Mouse (Mus musculus) lung, postnatal 0 days (tissue): ENCODE data around the gene Castor1. TPM values are rescaled to one million over a fixed set of nuclear protein-coding genes. Genes with fewer than 3 reads are reported as not detected.

Source experiments
- ATAC-seq: fragments of 200-750 bp; cut with Nextera tagmentation; 2 replicates; pipeline ENCODE4 v1.8.0; 2017; ENCODE audit warnings: moderate library complexity
- DNase-seq: peaks from one replicate; pipeline ENCODE4 v3.0.0-alpha.2; 2016; ENCODE audit warnings: low spot score
- H3K27ac ChIP-seq: fragments of 300-500 bp; sonication (generic); 2 replicates; pipeline ENCODE4 v1.5.1; 2014; ENCODE audit warnings: antibody characterized with exemption, mild to moderate bottlenecking, low read length, mixed read lengths
- H3K27me3 ChIP-seq: fragments of 300-500 bp; sonication (generic); replicated peaks from 2 replicates; pipeline ENCODE4 v1.6.1; 2014; ENCODE audit warnings: low read length, mixed read lengths; ENCODE audit not compliant: insufficient read depth
- H3K36me3 ChIP-seq: fragments of 300-500 bp; sonication (generic); 2 replicates; pipeline ENCODE4 v1.6.1; 2014; ENCODE audit warnings: low read length, mixed read lengths; ENCODE audit not compliant: insufficient read depth
- H3K4me1 ChIP-seq: fragments of 300-500 bp; sonication (generic); 2 replicates; pipeline ENCODE4 v1.6.1; 2014; ENCODE audit warnings: antibody characterized with exemption, low read depth, low read length, mixed read lengths; ENCODE audit not compliant: insufficient read depth
- H3K4me2 ChIP-seq: fragments of 300-500 bp; sonication (generic); replicated peaks from 2 replicates; pipeline ENCODE4 v1.6.1; 2014; ENCODE audit warnings: low read depth, mild to moderate bottlenecking, low read length, moderate library complexity, mixed read lengths
- H3K4me3 ChIP-seq: fragments of 300-500 bp; sonication (generic); 2 replicates; pipeline ENCODE4 v1.5.1; 2014; ENCODE audit warnings: low read depth, low read length
- H3K9ac ChIP-seq: fragments of 300-500 bp; sonication (generic); replicated peaks from 2 replicates; pipeline ENCODE4 v1.6.1; 2014; ENCODE audit warnings: low read depth, mild to moderate bottlenecking
- H3K9me3 ChIP-seq: fragments of 300-500 bp; sonication (generic); 2 replicates; pipeline ENCODE4 v1.6.1; 2016; ENCODE audit warnings: low read length, mixed read lengths
- CTCF ChIP-seq: IDR thresholded peaks from 2 replicates; pipeline ENCODE4 v1.5.1; 2016; ENCODE audit warnings: antibody characterized with exemption, mild to moderate bottlenecking
- EP300 ChIP-seq: IDR thresholded peaks from 2 replicates; pipeline ENCODE4 v1.6.1; 2016; ENCODE audit warnings: antibody characterized with exemption, mild to moderate bottlenecking, control low read depth
- WGBS: fragments of 180-500 bp; shearing (Covaris S2); extraction: QIAGEN DNeasy Blood & Tissue Kit; methylation state at CpG from one replicate; pipeline ENCODE4 v1.1.7; 2014; 5-methylcytosine and 5-hydroxymethylcytosine counted together
- polyA plus RNA-seq: library from polyadenylated mRNA; unstranded; fragments of >200 nt; fragmentation: Nextera tagmentation; extraction: Ambion mirVana; gene quantifications from 2 replicates; pipeline ENCODE4 v1.2.1, GENCODE M21; 2015

The Castor1 gene
- polyA plus RNA-seq, 1 experiment from 2014 or later, result 16.5 TPM

GRCm38 (mm10) chr11:4241180-4241579, 23.2 kb downstream of the Castor1 start:
- WGBS, result 85% methylated on average over 4 of the region's 4 CpGs
- no peak for TF ChIP-seq CTCF
- TF ChIP-seq EP300, result no peak
- H3K27me3 ChIP-seq, result no peaks in the 10 kb centered on the region
- ATAC-seq (no peak), DNase-seq (no peak)
- no peaks in the 10 kb centered on the region for H3K36me3 ChIP-seq
- H3K4me3 ChIP-seq, result no peak overlapping the region
- H3K9me3 ChIP-seq, result no peaks in the 10 kb centered on the region
- no peak overlapping the region for H3K9ac ChIP-seq
- H3K4me1 ChIP-seq, result no peaks in the 10 kb centered on the region
- no peak overlapping the region for H3K4me2 ChIP-seq
- no peak overlapping the region for H3K27ac ChIP-seq

GRCm38 (mm10) chr11:4246126-4246525, 28.1 kb downstream of the Castor1 start:
- H3K4me2 ChIP-seq, result no peak overlapping the region
- no peaks in the 10 kb centered on the region for H3K4me1 ChIP-seq
- WGBS, result 39% methylated on average over 6 of the region's 6 CpGs
- H3K27ac ChIP-seq, result no peak overlapping the region
- ATAC-seq (no peak), DNase-seq (no peak)
- TF ChIP-seq EP300 (no peak), CTCF (no peak)
- no peaks in the 10 kb centered on the region for H3K9me3 ChIP-seq
- no peaks in the 10 kb centered on the region for H3K27me3 ChIP-seq
- H3K4me3 ChIP-seq, result no peak overlapping the region
- H3K9ac ChIP-seq, result no peak overlapping the region
- no peaks in the 10 kb centered on the region for H3K36me3 ChIP-seq

- H3K4me1 ChIP-seq, result no peaks in the 10 kb centered on the region
- 67% methylated on average over 4 of the region's 4 CpGs for WGBS
- H3K9ac ChIP-seq, result no peak overlapping the region
- ATAC-seq, result no peak
- TF ChIP-seq CTCF, result no peak
- no peak for TF ChIP-seq EP300
- no peaks in the 10 kb centered on the region for H3K9me3 ChIP-seq
- no peaks in the 10 kb centered on the region for H3K27me3 ChIP-seq
- no peak overlapping the region for H3K4me2 ChIP-seq
- H3K36me3 ChIP-seq, result no peaks in the 10 kb centered on the region
- no peak overlapping the region for H3K4me3 ChIP-seq
- H3K27ac ChIP-seq, result no peak overlapping the region
- DNase-seq, result no peak
These were observed 28.6 kb downstream of the Castor1 start for GRCm38 (mm10) chr11:4246623-4247022.

GRCm38 (mm10) chr11:4247201-4247959, 29.4 kb downstream of the Castor1 start:
- DNase-seq, result no peak
- Histone ChIP-seq H3K4me1 (no peaks in the 10 kb centered on the region), H3K4me3 (no peak overlapping the region), H3K4me2 (no peak overlapping the region), H3K9ac (no peak overlapping the region), H3K27ac (no peak overlapping the region), H3K9me3 (no peaks in the 10 kb centered on the region), H3K27me3 (no peaks in the 10 kb centered on the region), H3K36me3 (no peaks in the 10 kb centered on the region)
- 65% methylated on average over 14 of the region's 14 CpGs for WGBS
- no peak for TF ChIP-seq EP300
- no peak for TF ChIP-seq CTCF
- no peak for ATAC-seq

GRCm38 (mm10) chr11:4249151-4249550, 31.1 kb downstream of the Castor1 start:
- DNase-seq (no peak), ATAC-seq (no peak)
- 81% methylated on average over 3 of the region's 3 CpGs for WGBS
- Histone ChIP-seq H3K9ac (no peak overlapping the region), H3K36me3 (no peaks in the 10 kb centered on the region), H3K4me1 (no peaks in the 10 kb centered on the region), H3K9me3 (no peaks in the 10 kb centered on the region), H3K4me2 (no peak overlapping the region), H3K4me3 (no peak overlapping the region), H3K27ac (no peak overlapping the region), H3K27me3 (no peaks in the 10 kb centered on the region)
- TF ChIP-seq CTCF (no peak), EP300 (no peak)

GRCm38 (mm10) chr11:4250290-4250689, 32.3 kb downstream of the Castor1 start:
- Histone ChIP-seq H3K36me3 (no peaks in the 10 kb centered on the region), H3K4me1 (no peaks in the 10 kb centered on the region), H3K4me3 (no peak overlapping the region), H3K4me2 (no peak overlapping the region), H3K9me3 (no peaks in the 10 kb centered on the region), H3K9ac (no peak overlapping the region), H3K27ac (no peak overlapping the region), H3K27me3 (no peaks in the 10 kb centered on the region)
- no peak for TF ChIP-seq EP300
- no peak for TF ChIP-seq CTCF
- WGBS, result 67% methylated on average over 7 of the region's 7 CpGs
- ATAC-seq (no peak), DNase-seq (no peak)
